Mouse (Mus musculus): Measurements from ENCODE around the gene Thsd4. TPM values are rescaled to one million over a fixed set of nuclear protein-coding genes. Genes with fewer than 3 reads are reported as not detected.
"Not testable (repeated sequence)": the region's sequence is repeated elsewhere in the genome, so short reads cannot be mapped to it uniquely, and the experiment has no call there.

The Thsd4 gene
- polyA plus RNA-seq, 1 experiment = 1.3 TPM

GRCm38 (mm10) chr9:60276351-60276750, 245.5 kb downstream of the Thsd4 start:
- Histone ChIP-seq H3K36me3 (ENCODE audit: control insufficient read depth, insufficient read depth) (no peaks in the 10 kb centered on the region), H3ac (ENCODE audit: control insufficient read depth, insufficient read length, low read depth) (no peak overlapping the region), H3K4me3 (ENCODE audit: insufficient read depth, poor library complexity, severe bottlenecking) (no peak overlapping the region), H3K79me2 (ENCODE audit: control insufficient read depth, insufficient read depth) (no peaks in the 10 kb centered on the region), H3K79me3 (ENCODE audit: low read depth) (no peaks in the 10 kb centered on the region), H3K27me3 (ENCODE audit: control insufficient read depth, insufficient read depth, insufficient read length) (no peaks in the 10 kb centered on the region)
- TF ChIP-seq MAX (IDR thresholded peaks at IDR 0.05) = no peak
- TF ChIP-seq MYOD1 (IDR thresholded peaks at IDR 0.05; ENCODE audit: control insufficient read depth, insufficient read length, low read depth) = no peak

DNA sequence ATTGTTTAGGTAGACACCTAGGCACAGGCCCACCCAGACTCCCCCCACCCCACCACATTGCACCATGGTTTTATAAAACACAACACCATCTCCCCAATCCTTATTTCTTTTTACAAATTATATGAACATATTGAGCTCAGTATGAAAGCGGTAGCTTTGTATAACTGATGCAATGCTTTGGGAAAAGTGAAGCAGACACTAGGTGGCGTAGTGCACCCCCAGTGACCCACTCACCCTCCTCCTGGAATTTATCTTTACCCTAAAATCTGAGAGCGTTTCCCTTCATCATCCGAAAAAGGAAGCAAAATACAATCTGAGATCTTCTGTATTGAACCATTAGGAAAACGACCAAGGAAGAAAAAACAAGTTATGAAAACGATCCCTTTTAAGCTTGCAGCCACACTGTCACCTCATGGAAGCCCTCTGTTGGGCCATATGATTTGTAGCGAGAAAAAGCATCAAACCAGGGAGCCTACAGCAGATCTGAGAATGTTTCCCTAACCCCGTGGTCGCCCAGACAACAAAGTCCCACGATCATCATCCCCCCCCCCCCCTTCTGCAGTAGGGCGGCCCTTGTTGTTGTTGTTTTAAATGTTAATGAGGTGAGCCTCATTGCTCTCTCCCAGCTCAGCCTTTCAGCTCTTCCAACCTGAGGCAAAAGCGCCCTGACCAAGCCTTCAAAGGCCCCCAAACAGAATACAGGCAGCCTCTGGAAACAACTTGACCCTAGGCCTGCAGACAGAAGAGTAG, 246.3 kb downstream of the Thsd4 start:
- Histone ChIP-seq H3ac (ENCODE audit: control insufficient read depth, insufficient read length, low read depth) (no peak overlapping the region), H3K4me3 (ENCODE audit: insufficient read depth, poor library complexity, severe bottlenecking) (no peak overlapping the region), H3K79me2 (ENCODE audit: control insufficient read depth, insufficient read depth) (no peaks in the 10 kb centered on the region), H3K36me3 (ENCODE audit: control insufficient read depth, insufficient read depth) (no peaks in the 10 kb centered on the region), H3K27me3 (ENCODE audit: control insufficient read depth, insufficient read depth, insufficient read length) (no peaks in the 10 kb centered on the region), H3K79me3 (ENCODE audit: low read depth) (no peaks in the 10 kb centered on the region)
- no peak for TF ChIP-seq MYOG (IDR thresholded peaks at IDR 0.05; ENCODE audit: control insufficient read depth, extremely low read depth, insufficient read length)
- peak; percentile 18 for TF ChIP-seq CTCF (IDR thresholded peaks at IDR 0.05; ENCODE audit: control insufficient read depth, insufficient read depth, insufficient read length)

GRCm38 (mm10) chr9:60274503-60274902, 247.3 kb downstream of the Thsd4 start:
- H3K79me2 ChIP-seq (ENCODE audit: control insufficient read depth, insufficient read depth) = no peaks in the 10 kb centered on the region
- no peaks in the 10 kb centered on the region for H3K27me3 ChIP-seq (ENCODE audit: control insufficient read depth, insufficient read depth, insufficient read length)
- no peak overlapping the region for H3K4me3 ChIP-seq (ENCODE audit: insufficient read depth, poor library complexity, severe bottlenecking)
- no peak for TF ChIP-seq FOSL1 (IDR thresholded peaks at IDR 0.05; ENCODE audit: insufficient read depth, low read length, poor library complexity, severe bottlenecking)
- TF ChIP-seq CTCF (IDR thresholded peaks at IDR 0.05; ENCODE audit: control insufficient read depth, insufficient read depth, insufficient read length) = no peak
- no peaks in the 10 kb centered on the region for H3K36me3 ChIP-seq (ENCODE audit: control insufficient read depth, insufficient read depth)
- H3ac ChIP-seq (ENCODE audit: control insufficient read depth, insufficient read length, low read depth) = no peak overlapping the region
- no peaks in the 10 kb centered on the region for H3K79me3 ChIP-seq (ENCODE audit: low read depth)

DNA sequence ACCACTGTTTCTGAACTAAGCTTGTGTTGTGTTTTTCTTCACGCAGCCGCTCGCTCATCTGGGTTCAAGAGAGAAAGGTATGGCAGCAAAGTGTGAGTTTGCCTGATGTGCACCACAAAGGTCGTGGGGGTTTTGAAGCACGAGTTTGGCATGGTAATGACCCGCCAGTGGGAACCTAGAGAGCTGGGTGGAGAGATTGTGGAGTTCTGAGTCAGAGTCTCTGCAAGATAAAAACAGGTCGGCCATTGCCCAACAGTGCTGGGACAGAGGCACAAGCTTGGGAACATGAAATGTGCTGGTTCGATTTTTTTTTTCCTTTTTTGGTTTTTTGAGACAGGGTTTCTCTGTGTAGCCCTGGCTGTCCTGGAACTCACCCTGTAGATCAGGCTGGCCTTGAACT, 249.5 kb downstream of the Thsd4 start:
- H3K79me3 ChIP-seq (ENCODE audit: low read depth); H3K79me2 ChIP-seq (ENCODE audit: control insufficient read depth, insufficient read depth); H3K27me3 ChIP-seq (ENCODE audit: control insufficient read depth, insufficient read depth, insufficient read length); H3ac ChIP-seq (ENCODE audit: control insufficient read depth, insufficient read length, low read depth); H3K36me3 ChIP-seq (ENCODE audit: control insufficient read depth, insufficient read depth): not testable (repeated sequence)
- H3K4me3 ChIP-seq (ENCODE audit: insufficient read depth, poor library complexity, severe bottlenecking) = peak overlapping the region; percentile 11

DNA sequence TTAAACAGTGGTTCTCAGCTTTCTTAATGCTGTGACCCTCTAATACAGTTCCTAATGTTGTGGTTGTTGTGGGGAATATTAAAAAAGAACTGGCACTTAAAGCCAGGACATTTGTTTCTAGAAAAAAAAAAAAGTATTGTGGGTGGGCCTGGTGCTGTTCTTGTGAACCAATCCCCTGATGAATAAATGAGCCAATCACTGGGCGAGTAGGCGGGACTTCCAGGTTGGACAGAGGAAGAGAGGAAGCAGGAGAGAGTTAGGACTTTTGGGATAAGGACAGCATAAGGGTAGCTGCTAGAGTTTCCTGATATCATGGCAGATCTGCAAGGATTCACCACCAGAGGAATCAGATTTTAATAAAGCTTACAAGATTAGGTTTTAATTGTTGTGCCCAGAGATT, 249.9 kb downstream of the Thsd4 start:
- H3ac ChIP-seq (ENCODE audit: control insufficient read depth, insufficient read length, low read depth) = no peak overlapping the region
- peak overlapping the region; percentile 11 for H3K4me3 ChIP-seq (ENCODE audit: insufficient read depth, poor library complexity, severe bottlenecking)
- no peaks in the 10 kb centered on the region for H3K79me3 ChIP-seq (ENCODE audit: low read depth)
- no peaks in the 10 kb centered on the region for H3K36me3 ChIP-seq (ENCODE audit: control insufficient read depth, insufficient read depth)
- H3K27me3 ChIP-seq (ENCODE audit: control insufficient read depth, insufficient read depth, insufficient read length) = no peaks in the 10 kb centered on the region
- TF ChIP-seq USF1 (IDR thresholded peaks at IDR 0.05; ENCODE audit: low read depth) (no peak), FOSL1 (IDR thresholded peaks at IDR 0.05; ENCODE audit: insufficient read depth, low read length, poor library complexity, severe bottlenecking) (no peak), MAX (IDR thresholded peaks at IDR 0.05) (no peak), MYOD1 (IDR thresholded peaks at IDR 0.05; ENCODE audit: control insufficient read depth, insufficient read length, low read depth) (no peak), CTCF (IDR thresholded peaks at IDR 0.05; ENCODE audit: control insufficient read depth, insufficient read depth, insufficient read length) (no peak), MYOG (IDR thresholded peaks at IDR 0.05; ENCODE audit: control insufficient read depth, extremely low read depth, insufficient read length) (no peak), CEBPB (IDR thresholded peaks at IDR 0.05; ENCODE audit: low read depth) (no peak)
- H3K79me2 ChIP-seq (ENCODE audit: control insufficient read depth, insufficient read depth) = no peaks in the 10 kb centered on the region

DNA sequence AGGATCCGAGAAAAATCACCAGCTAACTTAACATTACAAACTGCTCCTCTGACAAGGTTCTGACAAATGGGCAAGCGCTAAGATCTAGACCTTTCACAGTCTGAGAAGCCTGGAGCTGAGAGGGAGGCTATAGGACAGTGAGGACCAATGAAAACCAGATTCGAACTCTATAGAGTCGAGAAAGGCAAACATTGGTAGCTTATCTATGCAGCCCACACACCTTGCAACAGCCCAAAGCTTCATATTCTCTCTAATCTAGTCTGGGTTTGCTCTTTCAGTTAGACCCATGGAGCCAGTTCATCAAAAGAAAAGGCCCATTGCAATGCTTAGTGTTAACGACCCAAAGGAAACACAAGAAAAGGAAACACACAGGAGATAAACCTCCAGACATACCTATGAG, 252.0 kb downstream of the Thsd4 start:
- Histone ChIP-seq H3K79me3 (ENCODE audit: low read depth) (no peaks in the 10 kb centered on the region), H3ac (ENCODE audit: control insufficient read depth, insufficient read length, low read depth) (no peak overlapping the region), H3K36me3 (ENCODE audit: control insufficient read depth, insufficient read depth) (no peaks in the 10 kb centered on the region), H3K27me3 (ENCODE audit: control insufficient read depth, insufficient read depth, insufficient read length) (no peaks in the 10 kb centered on the region), H3K4me3 (ENCODE audit: insufficient read depth, poor library complexity, severe bottlenecking) (no peak overlapping the region), H3K79me2 (ENCODE audit: control insufficient read depth, insufficient read depth) (no peaks in the 10 kb centered on the region)
- TF ChIP-seq FOSL1 (IDR thresholded peaks at IDR 0.05; ENCODE audit: insufficient read depth, low read length, poor library complexity, severe bottlenecking) = no peak
- no peak for TF ChIP-seq MYOG (IDR thresholded peaks at IDR 0.05; ENCODE audit: control insufficient read depth, extremely low read depth, insufficient read length)
- TF ChIP-seq CTCF (IDR thresholded peaks at IDR 0.05; ENCODE audit: control insufficient read depth, insufficient read depth, insufficient read length) = no peak
- TF ChIP-seq MAX (IDR thresholded peaks at IDR 0.05) = no peak
- TF ChIP-seq CEBPB (IDR thresholded peaks at IDR 0.05; ENCODE audit: low read depth) = no peak
- TF ChIP-seq MYOD1 (IDR thresholded peaks at IDR 0.05; ENCODE audit: control insufficient read depth, insufficient read length, low read depth) = no peak
- no peak for TF ChIP-seq USF1 (IDR thresholded peaks at IDR 0.05; ENCODE audit: low read depth)
